ENCODE assay signal across 9 mouse cellular contexts in genomic region chr6:49264446-49264845, GRCm38 (mm10). TPM values are rescaled to one million over a fixed set of nuclear protein-coding genes. Genes with fewer than 3 reads are reported as not detected.
DNase-seq lines count a peak whose midpoint lies in the region; ATAC-seq and TF ChIP-seq lines count a peak whose summit lies in the region.
"Not testable (repeated sequence)": the region's sequence is repeated elsewhere in the genome, so short reads cannot be mapped to it uniquely, and the experiment has no call there.
"Had no signal": no experiment of that assay in that cellular context is flagged by ENCODE, and none has a peak within 500 bp of the region (broad histone marks: within the 10 kb centered on the region; RNA-seq: fewer than 3 reads in every experiment).

No protein-coding gene starts in this region.

- H3K4me3 ChIP-seq in embryonic facial prominence, embryonic 15.5 days (replicated peaks): peak overlapping the region; percentile 89; the same call in 1 of the 2 replicates
- not testable (repeated sequence) for H3K4me3 ChIP-seq in hindbrain, embryonic 12.5 days; kidney, embryonic 16.5 days (ENCODE audit: low read length); liver, embryonic 16.5 days (ENCODE audit: low read depth, low read length); thymus, adult 2 months (ENCODE audit: control insufficient read depth, insufficient read depth, low read length)
- peak overlapping the region; percentile 100 for H3K4me3 ChIP-seq in midbrain, embryonic 16.5 days (ENCODE audit: low read depth, low read length)

- WGBS in embryonic facial prominence, embryonic 15.5 days: 85% methylated on average over 7 of the region's 7 CpGs
- WGBS in hindbrain, embryonic 12.5 days: 92% methylated on average over 7 of the region's 7 CpGs
- 93% methylated on average over 7 of the region's 7 CpGs for WGBS in kidney, embryonic 16.5 days
- WGBS in liver, embryonic 16.5 days (ENCODE audit: insufficient replicate concordance): 63% methylated on average over 7 of the region's 7 CpGs
- WGBS in midbrain, embryonic 16.5 days: 92% methylated on average over 7 of the region's 7 CpGs
- 81% methylated on average over 7 of the region's 7 CpGs for WGBS in thymus, adult 2 months

- ATAC-seq in embryonic facial prominence, embryonic 15.5 days (ENCODE audit: insufficient number of reproducible peaks, low FRiP score, low TSS enrichment, low read depth); hindbrain, embryonic 12.5 days (ENCODE audit: low FRiP score); kidney, embryonic 16.5 days (ENCODE audit: low FRiP score, low TSS enrichment); liver, embryonic 16.5 days (ENCODE audit: low read depth); midbrain, embryonic 16.5 days: not testable (repeated sequence)

- not testable (repeated sequence) for TF ChIP-seq POLR2A in thymus, adult 2 months (IDR thresholded peaks at IDR 0.05; ENCODE audit: control insufficient read depth, extremely low read depth, insufficient read depth, low read length, poor library complexity)

- not testable (repeated sequence) for H3K4me2 ChIP-seq in embryonic facial prominence, embryonic 15.5 days (replicated peaks)
- H3K4me2 ChIP-seq in hindbrain, embryonic 12.5 days (replicated peaks): peak overlapping the region; percentile 70; the same call in 1 of the 2 replicates
- peak overlapping the region; percentile 71; the same call in 1 of the 2 replicates for H3K4me2 ChIP-seq in kidney, embryonic 16.5 days (replicated peaks; ENCODE audit: low read depth, low read length)
- peak overlapping the region; percentile 64; the same call in 1 of the 2 replicates for H3K4me2 ChIP-seq in liver, embryonic 16.5 days (ENCODE audit: low read depth, low read length)
- peak overlapping the region; percentile 66 for H3K4me2 ChIP-seq in midbrain, embryonic 16.5 days (ENCODE audit: low read length)

- not testable (repeated sequence) for H3K9ac ChIP-seq in embryonic facial prominence, embryonic 15.5 days; hindbrain, embryonic 12.5 days; midbrain, embryonic 16.5 days (ENCODE audit: low read depth, low read length)
- peak overlapping the region; percentile 90; the same call in 1 of the 2 replicates for H3K9ac ChIP-seq in kidney, embryonic 16.5 days (replicated peaks; ENCODE audit: low read length)
- peak overlapping the region; percentile 93; the same call in 1 of the 2 replicates for H3K9ac ChIP-seq in liver, embryonic 16.5 days (ENCODE audit: low read depth, low read length)

- not testable (repeated sequence) for TF ChIP-seq CTCF in thymus, adult 2 months (IDR thresholded peaks at IDR 0.05; ENCODE audit: borderline replicate concordance, control insufficient read depth, extremely low read depth, insufficient read depth, low read length, poor library complexity)

- H3K36me3 ChIP-seq in embryonic facial prominence, embryonic 15.5 days; hindbrain, embryonic 12.5 days; kidney, embryonic 16.5 days (ENCODE audit: insufficient read depth, low read length); liver, embryonic 16.5 days (ENCODE audit: control insufficient read depth, insufficient read depth); midbrain, embryonic 16.5 days (ENCODE audit: control insufficient read depth, insufficient read depth, low read length); thymus, adult 2 months (ENCODE audit: control insufficient read depth, insufficient read depth, low read length): not testable (repeated sequence)

- peak; percentile 44 for DNase-seq in cerebellum, adult 11-12 months
- peak; percentile 83 for DNase-seq in heart, adult 11 months
- peak; percentile 10 for DNase-seq in thymus, adult 2 months

- H3K27ac ChIP-seq in embryonic facial prominence, embryonic 15.5 days (replicated peaks); hindbrain, embryonic 12.5 days; liver, embryonic 16.5 days (ENCODE audit: low read length); thymus, adult 2 months (ENCODE audit: control insufficient read depth, insufficient read depth, low read length): not testable (repeated sequence)
- peak overlapping the region; percentile 98; the same call in 1 of the 2 replicates for H3K27ac ChIP-seq in kidney, embryonic 16.5 days (ENCODE audit: low read length)
- H3K27ac ChIP-seq in midbrain, embryonic 16.5 days (ENCODE audit: low read length): peak overlapping the region; percentile 97

- peaks cover 10% of the 10 kb centered on the region; the same call in 1 of the 2 replicates for H3K4me1 ChIP-seq in embryonic facial prominence, embryonic 15.5 days
- H3K4me1 ChIP-seq in hindbrain, embryonic 12.5 days: peaks cover 23% of the 10 kb centered on the region
- peaks cover 21% of the 10 kb centered on the region for H3K4me1 ChIP-seq in kidney, embryonic 16.5 days (ENCODE audit: insufficient read depth, low read length)
- H3K4me1 ChIP-seq in liver, embryonic 16.5 days (ENCODE audit: control insufficient read depth, low read depth, low read length): peaks cover 23% of the 10 kb centered on the region
- peaks cover 16% of the 10 kb centered on the region for H3K4me1 ChIP-seq in midbrain, embryonic 16.5 days (ENCODE audit: control insufficient read depth, insufficient read depth, low read length)
- not testable (repeated sequence) for H3K4me1 ChIP-seq in thymus, adult 2 months (replicated peaks; ENCODE audit: control insufficient read depth, insufficient read depth, low read length)

- H3K9me3 ChIP-seq in embryonic facial prominence, embryonic 15.5 days (replicated peaks); hindbrain, embryonic 12.5 days (replicated peaks); kidney, embryonic 16.5 days (ENCODE audit: low read length); liver, embryonic 16.5 days (replicated peaks; ENCODE audit: control insufficient read depth, low read length); midbrain, embryonic 16.5 days (replicated peaks; ENCODE audit: control insufficient read depth, low read length, poor library complexity, severe bottlenecking): not testable (repeated sequence)

- not testable (repeated sequence) for H3K27me3 ChIP-seq in embryonic facial prominence, embryonic 15.5 days; hindbrain, embryonic 12.5 days; kidney, embryonic 16.5 days (ENCODE audit: insufficient read depth, low read length); liver, embryonic 16.5 days (ENCODE audit: control insufficient read depth, insufficient read depth, low read depth, low read length); midbrain, embryonic 16.5 days (ENCODE audit: control insufficient read depth, insufficient read depth, low read depth, low read length); thymus, adult 2 months (ENCODE audit: control insufficient read depth, insufficient read depth, low read length)

RNA-seq across cellular contexts. Expression of gene Tra2a, which starts 0.6 kb away (rescaled TPM):
- 99.6 and 104 TPM in 2 replicates for polyA plus RNA-seq in embryonic facial prominence, embryonic 15.5 days (2015; fragmentation: Nextera tagmentation; extraction: Ambion mirVana)
- polyA plus RNA-seq in hindbrain, embryonic 12.5 days (2016; fragmentation: Nextera tagmentation; extraction: Ambion mirVana): 142 and 148 TPM in 2 replicates
- polyA plus RNA-seq in kidney, embryonic 16.5 days (2015; fragmentation: Nextera tagmentation; extraction: Ambion mirVana): 121 and 125 TPM in 2 replicates
- 38.0 and 42.4 TPM in 2 replicates for polyA plus RNA-seq in liver, embryonic 16.5 days (2015; fragmentation: Nextera tagmentation; extraction: Ambion mirVana)
- 105 and 141 TPM in 2 replicates for polyA plus RNA-seq in midbrain, embryonic 16.5 days (2015; fragmentation: Nextera tagmentation; extraction: Ambion mirVana)
- polyA plus RNA-seq in thymus, adult 2 months (2012; rRNA removed): 60.9 and 69.0 TPM in 2 replicates

RNA-seq across cellular contexts. Expression of gene Igf2bp3, which starts 49.7 kb away (rescaled TPM):
- polyA plus RNA-seq in embryonic facial prominence, embryonic 15.5 days (2015; fragmentation: Nextera tagmentation; extraction: Ambion mirVana): 46.1 and 48.8 TPM in 2 replicates
- polyA plus RNA-seq in hindbrain, embryonic 12.5 days (2016; fragmentation: Nextera tagmentation; extraction: Ambion mirVana): 95.3 and 100 TPM in 2 replicates
- polyA plus RNA-seq in kidney, embryonic 16.5 days (2015; fragmentation: Nextera tagmentation; extraction: Ambion mirVana): 40.8 and 44.4 TPM in 2 replicates
- polyA plus RNA-seq in liver, embryonic 16.5 days (2015; fragmentation: Nextera tagmentation; extraction: Ambion mirVana): 16.4 and 17.9 TPM in 2 replicates
- polyA plus RNA-seq in midbrain, embryonic 16.5 days (2015; fragmentation: Nextera tagmentation; extraction: Ambion mirVana): 17.1 and 24.0 TPM in 2 replicates
- polyA plus RNA-seq in thymus, adult 2 months (2012; rRNA removed): 1.3 and 1.9 TPM in 2 replicates
- polyA plus RNA-seq: heart, adult 2 months had no signal

RNA-seq across cellular contexts. Expression of gene Ccdc126, which starts 54.6 kb away (rescaled TPM):
- 9.2 and 10.3 TPM in 2 replicates for polyA plus RNA-seq in embryonic facial prominence, embryonic 15.5 days (2015; fragmentation: Nextera tagmentation; extraction: Ambion mirVana)
- 7.0 and 8.6 TPM in 2 replicates for polyA plus RNA-seq in hindbrain, embryonic 12.5 days (2016; fragmentation: Nextera tagmentation; extraction: Ambion mirVana)
- 11.6 and 13.2 TPM in 2 replicates for polyA plus RNA-seq in kidney, embryonic 16.5 days (2015; fragmentation: Nextera tagmentation; extraction: Ambion mirVana)
- polyA plus RNA-seq in liver, embryonic 16.5 days (2015; fragmentation: Nextera tagmentation; extraction: Ambion mirVana): 1.9 and 2.9 TPM in 2 replicates
- 10.5 and 11.5 TPM in 2 replicates for polyA plus RNA-seq in midbrain, embryonic 16.5 days (2015; fragmentation: Nextera tagmentation; extraction: Ambion mirVana)
- polyA plus RNA-seq in thymus, adult 2 months (2012; rRNA removed): 2.9 and 3.1 TPM in 2 replicates

Comparison
In these comparisons a context has a peak if more than half of its experiments do, and no peak if none do; other contexts are left out.
1. DNase-seq: peak in every context shown above with its lines; median percentile 83 in heart, adult 11 months; 44 in cerebellum, adult 11-12 months; 10 in thymus, adult 2 months.